Mouse (Mus musculus) embryonic fibroblast, embryonic 13.5 days (primary cell): ENCODE measurements at regions not wholly inside any gene's neighbourhood (a gene's known extent, or its start where the extent isn't known, plus 50 kb on each side); places are given as distances from the start of the nearest gene placed in this dataset.

Source experiments
- H3K27ac ChIP-seq: 2 replicates; pipeline ENCODE4 v1.5.1; 2012; ENCODE audit warnings: low read length, control low read depth, inconsistent platforms; ENCODE audit not compliant: insufficient read depth
- H3K4me1 ChIP-seq: 2 replicates; pipeline ENCODE4 v1.6.1; 2011; ENCODE audit warnings: low read length; ENCODE audit not compliant: control insufficient read depth, insufficient read depth
- H3K4me3 ChIP-seq: 2 replicates; pipeline ENCODE4 v1.5.1; 2011; ENCODE audit warnings: mild to moderate bottlenecking, control low read depth, low read length; ENCODE audit not compliant: insufficient read depth
- CTCF ChIP-seq: IDR thresholded peaks from 2 replicates; pipeline ENCODE4 v1.5.1; 2011; ENCODE audit warnings: mild to moderate bottlenecking, control low read depth, low read length, moderate library complexity, borderline replicate concordance; ENCODE audit not compliant: insufficient read depth
- POLR2A ChIP-seq: IDR thresholded peaks from 2 replicates; pipeline ENCODE4 v1.6.1; 2011; ENCODE audit warnings: low read depth, mild to moderate bottlenecking, control low read depth, low read length, moderate library complexity

DNA sequence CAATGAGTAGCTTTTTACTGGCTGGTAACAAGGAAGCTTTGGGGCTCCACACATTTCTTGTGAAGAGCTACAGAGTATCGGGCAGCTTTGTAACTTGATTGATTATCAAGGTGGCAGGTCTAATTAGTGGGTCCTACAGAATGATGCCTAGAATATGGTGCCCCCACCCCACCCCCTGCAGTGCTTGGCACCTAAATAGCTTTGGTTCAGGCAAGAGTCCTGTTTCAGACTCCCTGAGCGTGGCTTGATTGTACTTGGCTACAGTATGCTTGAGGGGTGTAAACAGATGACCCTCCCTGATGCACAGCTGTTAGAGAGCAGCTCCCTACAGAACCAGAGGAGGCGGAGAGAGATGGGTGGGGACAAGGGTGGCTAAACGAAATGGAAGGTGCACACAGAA lies 145.7 kb upstream of the Npvf start:
- Histone ChIP-seq H3K27ac (no peak overlapping the region), H3K4me3 (no peak overlapping the region), H3K4me1 (no peaks in the 10 kb centered on the region)
- TF ChIP-seq POLR2A (no peak), CTCF (no peak)

GRCm38 (mm10) chr6:50802956-50803355 lies 148.7 kb upstream of the Npvf start:
- no peak for TF ChIP-seq CTCF
- no peak for TF ChIP-seq POLR2A
- no peak overlapping the region for H3K27ac ChIP-seq
- H3K4me1 ChIP-seq, result no peaks in the 10 kb centered on the region
- H3K4me3 ChIP-seq, result no peak overlapping the region

GRCm38 (mm10) chr6:50804477-50805005 lies 150.3 kb upstream of the Npvf start:
- H3K4me3 ChIP-seq, result no peak overlapping the region
- peaks cover 5% of the 10 kb centered on the region; the same call in 1 of the 2 replicates for H3K4me1 ChIP-seq
- H3K27ac ChIP-seq, result no peak overlapping the region
- no peak for TF ChIP-seq POLR2A
- TF ChIP-seq CTCF, result no peak

DNA sequence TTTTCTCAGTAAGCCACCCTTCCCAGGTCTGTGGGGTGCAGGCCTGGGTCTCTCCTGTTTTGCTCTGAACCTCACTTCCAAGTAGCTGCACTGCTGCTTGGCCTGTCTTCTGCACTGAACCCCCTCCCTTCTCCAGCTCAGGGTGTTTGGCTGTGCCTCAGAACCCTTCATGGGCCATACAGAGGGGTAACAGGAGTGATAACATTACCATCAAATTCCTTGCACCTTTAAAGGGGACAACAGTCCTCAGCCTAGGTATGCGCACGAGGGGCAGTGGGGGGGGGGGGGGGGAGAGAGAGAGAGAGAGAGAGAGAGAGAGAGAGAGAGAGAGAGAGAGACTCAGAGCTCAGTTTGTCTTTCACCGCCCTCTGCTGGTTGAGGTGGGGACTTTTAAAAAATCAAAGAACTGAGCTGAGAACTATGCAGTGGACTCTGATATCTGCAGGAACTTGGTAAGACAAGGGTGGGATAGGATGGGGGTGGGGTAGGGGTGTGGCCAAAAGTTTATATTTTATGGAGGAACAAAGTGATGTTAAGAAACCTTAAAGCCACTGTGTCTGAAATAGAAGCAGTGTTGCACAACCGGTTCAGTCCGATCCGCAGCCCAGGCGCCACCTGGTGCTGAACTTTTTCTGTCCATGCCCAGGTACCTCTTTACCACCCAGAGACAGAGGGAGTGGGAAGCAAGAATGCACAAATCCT lies 152.3 kb upstream of the Npvf start:
- no peak overlapping the region for H3K4me3 ChIP-seq
- peak overlapping the region; percentile 70; the same call in 1 of the 2 replicates for H3K27ac ChIP-seq
- peaks cover 5% of the 10 kb centered on the region; the same call in 1 of the 2 replicates for H3K4me1 ChIP-seq
- peak; percentile 66; the same call in 1 of the 2 replicates for TF ChIP-seq CTCF
- no peak for TF ChIP-seq POLR2A

- Histone ChIP-seq H3K4me3 (peak overlapping the region; percentile 7; the same call in 1 of the 2 replicates), H3K27ac (peak overlapping the region; percentile 70), H3K4me1 (peaks cover 5% of the 10 kb centered on the region; the same call in 1 of the 2 replicates)
- no peak for TF ChIP-seq CTCF
- TF ChIP-seq POLR2A, result no peak
These were observed 153.2 kb upstream of the Npvf start for GRCm38 (mm10) chr6:50807187-50808012.

DNA sequence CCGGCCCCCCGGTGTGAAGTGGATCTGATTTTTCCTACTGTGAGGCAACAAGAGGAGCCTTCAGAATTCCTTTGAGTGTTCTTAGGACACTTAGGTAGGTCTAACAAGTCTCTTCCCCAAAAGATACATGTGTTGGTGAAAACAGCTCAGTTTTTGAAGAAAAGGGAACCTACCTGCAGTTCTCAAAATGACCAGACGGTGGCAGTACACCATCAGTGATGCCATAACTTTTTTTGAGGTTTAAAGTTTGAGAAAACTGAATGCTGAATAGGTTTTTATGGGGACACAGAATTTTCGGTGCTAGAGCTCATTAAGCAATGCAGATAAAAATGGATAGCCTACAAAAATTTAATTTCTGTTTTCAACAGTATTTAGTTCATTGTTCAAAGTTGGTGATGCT lies 153.9 kb upstream of the Npvf start:
- Histone ChIP-seq H3K27ac (peak overlapping the region; percentile 66), H3K4me3 (peak overlapping the region; percentile 7; the same call in 1 of the 2 replicates), H3K4me1 (peaks cover 5% of the 10 kb centered on the region; the same call in 1 of the 2 replicates)
- TF ChIP-seq POLR2A, result no peak
- no peak for TF ChIP-seq CTCF

- peaks cover 5% of the 10 kb centered on the region; the same call in 1 of the 2 replicates for H3K4me1 ChIP-seq
- H3K27ac ChIP-seq, result peak overlapping the region; percentile 66
- TF ChIP-seq CTCF (no peak), POLR2A (no peak)
- no peak overlapping the region for H3K4me3 ChIP-seq
These were observed 154.8 kb upstream of the Npvf start for GRCm38 (mm10) chr6:50808811-50809668.

GRCm38 (mm10) chr6:50809669-50809983 lies 155.4 kb upstream of the Npvf start:
- no peak overlapping the region for H3K4me3 ChIP-seq
- H3K27ac ChIP-seq, result no peak overlapping the region
- peaks cover 5% of the 10 kb centered on the region; the same call in 1 of the 2 replicates for H3K4me1 ChIP-seq
- TF ChIP-seq POLR2A (no peak), CTCF (no peak)

DNA sequence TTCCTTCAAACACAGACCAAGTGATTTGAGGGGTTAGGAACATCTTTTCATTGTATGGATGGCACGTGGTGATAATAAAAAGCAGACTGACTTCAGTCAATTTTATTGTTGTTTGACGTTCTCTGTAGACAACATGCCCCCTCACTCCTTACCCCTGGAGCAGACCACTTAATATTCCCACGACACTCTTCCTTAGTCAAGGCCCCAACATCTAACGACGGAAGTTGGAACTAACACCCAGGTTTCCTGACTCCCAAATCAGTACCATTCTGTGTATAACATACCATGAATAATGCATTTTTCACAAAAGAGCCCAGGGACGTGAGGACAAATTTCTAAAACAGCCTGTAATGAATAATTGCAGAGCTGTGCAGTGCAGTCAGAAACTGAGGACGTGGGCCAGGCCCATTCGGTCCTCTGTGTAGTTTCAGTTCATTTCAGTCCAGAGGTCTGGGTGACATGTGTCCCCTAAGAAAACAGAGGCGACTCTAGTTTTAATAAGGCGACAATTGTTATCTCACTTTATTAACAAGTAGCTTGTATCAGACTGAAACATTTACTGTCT lies 160.8 kb upstream of the Npvf start:
- Histone ChIP-seq H3K4me1 (no peaks in the 10 kb centered on the region), H3K4me3 (no peak overlapping the region), H3K27ac (no peak overlapping the region)
- TF ChIP-seq CTCF (no peak), POLR2A (no peak)
